Mouse (Mus musculus): ENCODE results near the gene Aspscr1. TPM values are rescaled to one million over a fixed set of nuclear protein-coding genes. Genes with fewer than 3 reads are reported as not detected.

Gene Aspscr1
- polyA plus RNA-seq (2014; fragmentation: Nextera tagmentation; extraction: Ambion mirVana) = 83.7 and 97.1 TPM in 2 replicates

GRCm38 (mm10) chr11:120672687-120673593, at the start of gene Aspscr1:
Gene Aspscr1, plus strand, starts transcription at chr11:120672973.
- H3K9ac ChIP-seq (ENCODE audit: low read depth, low read length) = peak within 1 kb of the TSS; percentile 68
- DNase-seq (ENCODE audit: low spot score) (peak; percentile 98), ATAC-seq (replicated peaks; ENCODE audit: low FRiP score) (peak; percentile 97)
- peaks cover 10% of the 10 kb centered on the region; the same call in 1 of the 2 replicates for H3K4me1 ChIP-seq (replicated peaks; ENCODE audit: control insufficient read depth, insufficient read depth, low read length)
- H3K36me3 ChIP-seq (ENCODE audit: control insufficient read depth, insufficient read depth, low read length) = 0 out of 2 replicates have a peak, but pooled peaks cover 2% of the 10 kb centered on the region
- peak within 1 kb of the TSS; percentile 95 for H3K4me2 ChIP-seq
- H3K27me3 ChIP-seq (replicated peaks; ENCODE audit: control insufficient read depth, insufficient read depth, low read length) = no peaks in the 10 kb centered on the region
- no peaks in the 10 kb centered on the region for H3K9me3 ChIP-seq (ENCODE audit: control insufficient read depth, low read length)
- peak within 1 kb of the TSS; percentile 66 for H3K4me3 ChIP-seq (ENCODE audit: low read depth, low read length)
- WGBS = 1% methylated on average over 83 of the region's 83 CpGs
- H3K27ac ChIP-seq (ENCODE audit: low read depth, low read length) = peak within 1 kb of the TSS; percentile 85

DNA sequence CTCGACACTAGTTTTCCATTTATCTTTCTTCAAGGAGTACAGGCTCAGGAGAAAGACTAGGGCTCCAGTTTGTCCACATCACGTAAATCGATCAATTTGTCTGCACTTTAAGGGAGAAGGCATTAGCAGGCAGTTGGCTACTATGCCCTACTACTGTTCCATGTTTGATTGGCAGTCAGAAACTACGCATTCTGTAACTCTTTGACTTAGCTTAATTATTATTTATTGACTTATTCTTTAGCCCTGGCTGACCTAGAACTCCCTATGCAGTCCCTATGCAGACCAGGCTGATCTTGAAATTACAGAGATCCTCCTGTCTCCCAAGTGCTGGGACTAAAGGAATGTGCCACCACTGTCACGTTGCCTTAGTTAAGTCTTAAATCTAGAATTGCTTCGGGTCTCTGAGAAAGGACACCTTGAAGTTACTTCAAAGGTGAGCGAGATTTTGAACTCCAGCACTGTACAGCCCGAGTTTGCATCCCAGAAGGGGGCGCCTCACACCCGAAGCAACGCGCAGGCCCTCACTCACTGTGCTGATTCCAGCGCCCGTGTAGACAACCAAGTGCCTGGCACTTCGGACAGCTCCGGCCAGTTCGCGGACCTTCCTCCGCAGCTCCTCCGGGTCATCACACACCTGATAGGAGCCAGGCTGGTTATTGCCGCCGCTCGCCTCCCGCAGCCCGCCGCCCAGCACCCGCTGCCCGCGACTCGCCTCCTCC, 48.7 kb upstream of the Aspscr1 start:
- Histone ChIP-seq H3K4me2 (peak overlapping the region; percentile 81), H3K4me1 (replicated peaks; ENCODE audit: control insufficient read depth, insufficient read depth, low read length) (peaks cover 42% of the 10 kb centered on the region), H3K9ac (ENCODE audit: low read depth, low read length) (peak overlapping the region; percentile 97), H3K9me3 (ENCODE audit: control insufficient read depth, low read length) (no peaks in the 10 kb centered on the region), H3K27me3 (replicated peaks; ENCODE audit: control insufficient read depth, insufficient read depth, low read length) (no peaks in the 10 kb centered on the region), H3K27ac (ENCODE audit: low read depth, low read length) (peak overlapping the region; percentile 97), H3K36me3 (ENCODE audit: control insufficient read depth, insufficient read depth, low read length) (peaks cover 36% of the 10 kb centered on the region), H3K4me3 (ENCODE audit: low read depth, low read length) (peak overlapping the region; percentile 100)
- ATAC-seq (replicated peaks; ENCODE audit: low FRiP score) (peak; percentile 82), DNase-seq (ENCODE audit: low spot score) (peak; percentile 77)
- WGBS = 11% methylated on average over 30 of the region's 30 CpGs

DNA sequence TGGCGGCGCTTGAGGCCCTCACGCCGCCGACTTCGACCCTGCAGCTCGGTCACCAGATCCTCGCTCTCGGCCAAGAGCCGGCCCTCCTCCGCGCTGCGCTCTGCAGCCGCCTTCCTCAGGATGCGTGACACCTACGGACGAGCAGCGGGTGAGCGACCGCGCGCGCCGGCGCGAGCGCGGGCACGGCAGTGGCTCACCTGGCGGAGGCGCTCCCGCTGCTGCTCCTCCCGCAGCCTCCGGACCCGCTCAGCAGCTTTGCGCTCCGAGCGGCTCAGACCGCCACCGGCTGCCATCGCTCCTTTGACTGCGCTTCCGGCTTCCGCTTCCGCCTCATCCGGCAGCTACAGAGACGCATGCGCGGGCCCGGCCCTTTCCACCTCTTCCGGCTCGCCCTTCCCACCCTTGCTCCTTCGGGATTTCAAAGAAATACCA, 48.1 kb upstream of the Aspscr1 start:
- H3K27me3 ChIP-seq (replicated peaks; ENCODE audit: control insufficient read depth, insufficient read depth, low read length) = no peaks in the 10 kb centered on the region
- peak overlapping the region; percentile 81 for H3K4me2 ChIP-seq
- peak overlapping the region; percentile 97 for H3K27ac ChIP-seq (ENCODE audit: low read depth, low read length)
- H3K9me3 ChIP-seq (ENCODE audit: control insufficient read depth, low read length) = no peaks in the 10 kb centered on the region
- H3K4me3 ChIP-seq (ENCODE audit: low read depth, low read length) = peak overlapping the region; percentile 100
- peaks cover 34% of the 10 kb centered on the region for H3K36me3 ChIP-seq (ENCODE audit: control insufficient read depth, insufficient read depth, low read length)
- H3K9ac ChIP-seq (ENCODE audit: low read depth, low read length) = peak overlapping the region; percentile 97
- peak; percentile 76 for ATAC-seq (replicated peaks; ENCODE audit: low FRiP score)
- peak; percentile 83 for DNase-seq (ENCODE audit: low spot score)
- H3K4me1 ChIP-seq (replicated peaks; ENCODE audit: control insufficient read depth, insufficient read depth, low read length) = peaks cover 48% of the 10 kb centered on the region
- under 1% methylated on average over 46 of the region's 53 CpGs for WGBS

DNA sequence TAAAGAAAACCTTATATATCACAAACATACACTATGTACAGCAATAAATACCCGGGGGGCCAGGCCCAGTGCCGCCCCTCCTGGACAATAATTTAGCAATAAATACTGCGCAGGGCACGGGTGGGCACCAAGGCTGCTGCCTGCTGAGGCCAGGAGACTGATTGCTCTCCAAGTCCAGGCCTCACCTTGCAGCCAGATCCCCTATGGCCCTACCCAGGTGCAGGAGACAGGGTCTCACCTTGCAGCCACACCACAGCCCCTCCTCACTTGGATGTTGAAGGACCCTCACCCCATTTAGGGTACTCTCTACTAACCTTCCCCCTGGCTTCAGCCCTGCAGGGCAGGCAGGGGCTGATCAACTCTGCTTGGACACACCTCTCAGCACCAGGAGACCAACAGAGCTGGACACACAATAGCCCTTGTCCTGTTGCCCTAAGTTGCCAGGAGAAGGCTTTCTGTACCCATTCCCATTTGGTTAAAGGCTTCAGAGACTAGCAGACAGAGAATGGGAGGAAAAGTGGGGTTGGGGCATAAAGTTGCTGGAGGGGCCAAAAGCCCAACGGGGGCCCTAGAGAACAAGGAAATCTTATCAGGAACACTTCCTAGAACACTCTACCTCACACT, 47.5 kb upstream of the Aspscr1 start, which contains the start of gene Sirt7:
Sirt7 (minus strand) TSS at position 89 of the 624 bp plus-strand sequence.
- Histone ChIP-seq H3K4me2 (peak within 1 kb of the TSS; percentile 81), H3K36me3 (ENCODE audit: control insufficient read depth, insufficient read depth, low read length) (peaks cover 30% of the 10 kb centered on the region), H3K9me3 (ENCODE audit: control insufficient read depth, low read length) (no peaks in the 10 kb centered on the region), H3K9ac (ENCODE audit: low read depth, low read length) (peak within 1 kb of the TSS; percentile 97), H3K27me3 (replicated peaks; ENCODE audit: control insufficient read depth, insufficient read depth, low read length) (no peaks in the 10 kb centered on the region), H3K27ac (ENCODE audit: low read depth, low read length) (peak within 1 kb of the TSS; percentile 97), H3K4me3 (ENCODE audit: low read depth, low read length) (peak within 1 kb of the TSS; percentile 100), H3K4me1 (replicated peaks; ENCODE audit: control insufficient read depth, insufficient read depth, low read length) (peaks cover 54% of the 10 kb centered on the region)
- peak; percentile 18 for ATAC-seq (replicated peaks; ENCODE audit: low FRiP score)
- 18% methylated on average over 5 of the region's 5 CpGs for WGBS
- no peak for DNase-seq (ENCODE audit: low spot score)

- WGBS = 87% methylated on average over 11 of the region's 11 CpGs
- peak overlapping the region; percentile 63 for H3K27ac ChIP-seq (ENCODE audit: low read depth, low read length)
- H3K27me3 ChIP-seq (replicated peaks; ENCODE audit: control insufficient read depth, insufficient read depth, low read length) = no peaks in the 10 kb centered on the region
- 0 out of 2 replicates have a peak overlapping the region, but pooled peaks have one; percentile 46 for H3K4me2 ChIP-seq
- H3K9ac ChIP-seq (ENCODE audit: low read depth, low read length) = no peak overlapping the region
- H3K4me3 ChIP-seq (ENCODE audit: low read depth, low read length) = no peak overlapping the region
- H3K9me3 ChIP-seq (ENCODE audit: control insufficient read depth, low read length) = no peaks in the 10 kb centered on the region
- DNase-seq (ENCODE audit: low spot score) (no peak), ATAC-seq (replicated peaks; ENCODE audit: low FRiP score) (no peak)
- peaks cover 17% of the 10 kb centered on the region; the same call in 1 of the 2 replicates for H3K36me3 ChIP-seq (ENCODE audit: control insufficient read depth, insufficient read depth, low read length)
- H3K4me1 ChIP-seq (replicated peaks; ENCODE audit: control insufficient read depth, insufficient read depth, low read length) = peaks cover 70% of the 10 kb centered on the region
Measured at GRCm38 (mm10) chr11:120626785-120627467, 45.8 kb upstream of the Aspscr1 start.

DNA sequence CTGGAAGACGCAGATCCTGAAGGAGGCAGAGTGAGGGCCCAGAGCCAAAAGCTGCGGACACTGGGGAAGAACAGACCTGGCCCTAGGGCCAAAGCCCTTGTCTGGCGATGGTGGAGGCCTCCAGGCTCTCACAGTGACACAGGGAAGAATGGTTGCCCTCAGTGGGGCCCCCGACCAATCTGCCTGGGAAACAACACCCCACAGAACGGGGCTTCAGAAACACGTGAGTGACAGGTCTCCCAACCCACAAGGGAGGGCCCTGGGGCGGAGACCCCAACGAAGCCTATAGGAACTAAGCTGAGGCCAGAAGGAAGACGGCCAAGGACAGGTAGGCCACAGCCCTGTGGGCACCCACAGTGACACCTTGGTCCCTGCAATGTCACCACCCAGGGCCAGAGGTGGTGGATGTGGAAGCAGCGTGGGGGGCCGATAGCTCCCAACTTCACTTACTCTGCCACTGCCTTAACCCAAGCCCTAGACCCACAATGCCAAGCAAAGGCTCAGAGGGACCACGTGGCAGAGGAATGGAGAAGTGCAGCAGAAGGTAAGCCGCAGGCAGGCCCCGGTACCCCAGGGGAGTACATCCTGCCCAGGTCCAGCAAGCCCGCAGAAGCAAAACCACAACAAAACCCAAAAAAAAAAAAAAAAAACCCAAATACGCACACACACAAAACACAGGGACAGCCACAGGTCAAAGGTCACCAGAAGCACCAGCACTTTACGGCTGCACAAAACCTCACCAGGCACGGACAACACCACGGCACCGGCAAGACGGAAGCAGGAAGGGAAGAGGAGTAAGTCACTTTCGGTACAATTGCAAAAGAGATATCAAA, 45.1 kb upstream of the Aspscr1 start:
- H3K27ac ChIP-seq (ENCODE audit: low read depth, low read length) = peak overlapping the region; percentile 63
- H3K4me2 ChIP-seq = peak overlapping the region; percentile 46
- H3K9me3 ChIP-seq (ENCODE audit: control insufficient read depth, low read length) = no peaks in the 10 kb centered on the region
- no peak for ATAC-seq (replicated peaks; ENCODE audit: low FRiP score)
- H3K4me3 ChIP-seq (ENCODE audit: low read depth, low read length) = peak overlapping the region; percentile 25; the same call in 1 of the 2 replicates
- H3K9ac ChIP-seq (ENCODE audit: low read depth, low read length) = peak overlapping the region; percentile 47; the same call in 1 of the 2 replicates
- no peaks in the 10 kb centered on the region for H3K27me3 ChIP-seq (replicated peaks; ENCODE audit: control insufficient read depth, insufficient read depth, low read length)
- 55% methylated on average over 22 of the region's 22 CpGs for WGBS
- DNase-seq (ENCODE audit: low spot score) = no peak
- peaks cover 75% of the 10 kb centered on the region for H3K4me1 ChIP-seq (replicated peaks; ENCODE audit: control insufficient read depth, insufficient read depth, low read length)
- peaks cover 15% of the 10 kb centered on the region; the same call in 1 of the 2 replicates for H3K36me3 ChIP-seq (ENCODE audit: control insufficient read depth, insufficient read depth, low read length)

- H3K9me3 ChIP-seq (ENCODE audit: control insufficient read depth, low read length) = no peaks in the 10 kb centered on the region
- ATAC-seq (replicated peaks; ENCODE audit: low FRiP score) (no peak), DNase-seq (ENCODE audit: low spot score) (no peak)
- H3K27me3 ChIP-seq (replicated peaks; ENCODE audit: control insufficient read depth, insufficient read depth, low read length) = no peaks in the 10 kb centered on the region
- peaks cover 70% of the 10 kb centered on the region for H3K4me1 ChIP-seq (replicated peaks; ENCODE audit: control insufficient read depth, insufficient read depth, low read length)
- H3K4me2 ChIP-seq = peak overlapping the region; percentile 95
- WGBS = 89% methylated on average over 23 of the region's 23 CpGs
- H3K4me3 ChIP-seq (ENCODE audit: low read depth, low read length) = peak overlapping the region; percentile 78
- H3K9ac ChIP-seq (ENCODE audit: low read depth, low read length) = peak overlapping the region; percentile 31
- no peak overlapping the region for H3K27ac ChIP-seq (ENCODE audit: low read depth, low read length)
- peaks cover 11% of the 10 kb centered on the region; the same call in 1 of the 2 replicates for H3K36me3 ChIP-seq (ENCODE audit: control insufficient read depth, insufficient read depth, low read length)
Measured at GRCm38 (mm10) chr11:120628601-120629340, 44.0 kb upstream of the Aspscr1 start.

Data from liver, embryonic 11.5 days (tissue).